Mouse (Mus musculus): ENCODE measurements around the gene Upk2. TPM values are rescaled to one million over a fixed set of nuclear protein-coding genes. Genes with fewer than 3 reads are reported as not detected.
A peak's percentile ranks its signal among the peaks of the same experiment; 100 is the strongest.

The Upk2 gene
- total RNA-seq (2015) = not detected in 2 replicates
- not detected in 2 replicates for total RNA-seq (2017)

- ATAC-seq (replicated peaks; ENCODE audit: poor library complexity) = no peak
Observed at GRCm38 (mm10) chr9:44454891-44455220, at the start of gene Upk2. Upk2 (minus strand) TSS chr9:44454976.

GRCm38 (mm10) chr9:44502006-44502405, 47.2 kb upstream of the Upk2 start:
- peak; percentile 66 for ATAC-seq (replicated peaks; ENCODE audit: poor library complexity)

GRCm38 (mm10) chr9:44501206-44501879, 46.6 kb upstream of the Upk2 start:
- ATAC-seq (replicated peaks; ENCODE audit: poor library complexity) = no peak

GRCm38 (mm10) chr9:44500638-44501175, 45.9 kb upstream of the Upk2 start:
- no peak for ATAC-seq (replicated peaks; ENCODE audit: poor library complexity)

GRCm38 (mm10) chr9:44500163-44500533, 45.4 kb upstream of the Upk2 start:
- ATAC-seq (replicated peaks; ENCODE audit: poor library complexity) = no peak

- no peak for ATAC-seq (replicated peaks; ENCODE audit: poor library complexity)
Observed at GRCm38 (mm10) chr9:44499356-44500162, 44.8 kb upstream of the Upk2 start.

- peak; percentile 40 for ATAC-seq (replicated peaks; ENCODE audit: poor library complexity)
Observed at GRCm38 (mm10) chr9:44498421-44499355, 43.9 kb upstream of the Upk2 start.

GRCm38 (mm10) chr9:44497624-44498377, 43.0 kb upstream of the Upk2 start:
- ATAC-seq (replicated peaks; ENCODE audit: poor library complexity) = 0 out of 2 replicates have a peak, but pooled peaks have one; percentile 26

GRCm38 (mm10) chr9:44496803-44497461, 42.2 kb upstream of the Upk2 start:
- no peak for ATAC-seq (replicated peaks; ENCODE audit: poor library complexity)

- no peak for ATAC-seq (replicated peaks; ENCODE audit: poor library complexity)
Observed at GRCm38 (mm10) chr9:44495810-44496344, 41.1 kb upstream of the Upk2 start.

GRCm38 (mm10) chr9:44494863-44495809, 40.4 kb upstream of the Upk2 start:
- peak; percentile 18 for ATAC-seq (replicated peaks; ENCODE audit: poor library complexity)

GRCm38 (mm10) chr9:44494261-44494862, 39.6 kb upstream of the Upk2 start:
- no peak for ATAC-seq (replicated peaks; ENCODE audit: poor library complexity)

- peak; percentile 59 for ATAC-seq (replicated peaks; ENCODE audit: poor library complexity)
Observed at GRCm38 (mm10) chr9:44492631-44493461, 38.1 kb upstream of the Upk2 start.

GRCm38 (mm10) chr9:44491351-44491750, 36.6 kb upstream of the Upk2 start:
- no peak for ATAC-seq (replicated peaks; ENCODE audit: poor library complexity)

- no peak for ATAC-seq (replicated peaks; ENCODE audit: poor library complexity)
Observed at GRCm38 (mm10) chr9:44490086-44490967, 35.6 kb upstream of the Upk2 start.

GRCm38 (mm10) chr9:44489651-44490085, 34.9 kb upstream of the Upk2 start:
- ATAC-seq (replicated peaks; ENCODE audit: poor library complexity) = no peak

Measured in megakaryocyte progenitor cell, adult 5-6 weeks (primary cell).